Mouse (Mus musculus): ENCODE measurements around the gene Rusc2.

GRCm38 (mm10) chr4:43441639-43442038, 59.9 kb downstream of the Rusc2 start, which contains the start of gene Tesk1:
- TF ChIP-seq POLR2A (IDR thresholded peaks at IDR 0.05; ENCODE audit: extremely low read depth, insufficient read depth, low read length) = no peak
- TF ChIP-seq CTCF (IDR thresholded peaks at IDR 0.05; ENCODE audit: extremely low read depth, insufficient read depth, low read length) = no peak
